Mouse (Mus musculus) brain, adult 2 months (tissue): Measurements from ENCODE around the gene Adamts13.

Experiments
- DNase-seq: peaks from one replicate; pipeline ENCODE4 v3.0.0; 2011; ENCODE audit warnings: low read depth, low spot score

Adamts13 gene

DNA sequence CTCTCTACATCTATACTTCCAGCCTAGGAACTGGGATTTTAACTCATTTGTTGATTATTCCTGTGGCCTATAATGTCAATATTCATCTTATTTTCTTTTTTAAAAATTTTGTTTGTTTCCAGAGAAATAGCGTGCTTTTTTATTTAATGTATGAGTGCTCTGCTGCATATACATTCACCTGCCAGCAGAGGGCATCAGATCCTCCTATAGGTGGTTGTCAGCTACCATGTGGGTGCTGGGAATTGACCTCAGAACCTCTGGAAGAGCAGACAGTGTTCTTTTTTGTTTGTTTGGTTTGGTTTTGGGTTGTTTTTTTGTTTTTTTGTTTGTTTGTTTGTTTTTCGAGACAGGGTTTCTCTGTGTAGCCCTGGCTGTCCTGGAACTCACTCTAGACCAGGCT lies 6.0 kb upstream of the Adamts13 start:
- no peak for DNase-seq

DNA sequence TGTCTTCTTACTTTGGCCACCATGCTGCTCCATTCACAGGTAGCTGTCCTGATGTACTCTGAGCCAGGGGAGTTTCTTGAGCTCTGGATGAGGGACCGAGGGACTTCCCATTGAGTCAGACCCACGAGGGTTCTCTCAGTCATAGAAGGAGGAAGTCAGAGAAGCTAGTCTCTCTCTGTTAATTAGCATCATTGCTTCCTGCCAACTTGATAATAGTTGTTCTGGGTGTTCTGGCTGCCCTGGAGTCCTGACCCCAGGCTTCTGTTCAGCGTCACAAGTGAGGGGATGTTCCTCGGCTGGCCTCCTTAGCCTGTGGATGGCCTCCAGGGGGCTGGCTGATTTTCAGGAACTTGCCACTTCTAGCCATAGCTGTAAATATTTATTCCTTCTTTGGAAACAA lies 744 bp downstream of the Adamts13 start:
- no peak for DNase-seq

DNA sequence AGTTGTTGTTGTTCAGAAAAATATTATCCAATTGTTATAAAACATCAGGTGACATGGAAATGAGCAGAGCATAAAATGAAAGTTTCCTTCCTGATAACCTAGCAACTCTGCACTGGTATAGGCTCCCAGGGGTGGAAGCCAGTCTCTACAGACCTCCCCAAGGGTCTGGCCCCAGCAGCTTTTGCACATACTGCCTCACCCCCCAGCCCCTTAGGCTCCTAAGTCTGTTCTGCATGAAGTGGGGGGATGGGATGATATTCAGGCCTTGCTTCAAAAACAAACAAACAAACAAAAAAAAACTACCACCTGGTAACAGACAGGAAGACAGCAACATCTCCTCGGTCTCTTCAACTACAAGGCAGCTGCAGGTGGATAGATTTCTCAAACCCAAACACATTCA lies 7.1 kb downstream of the Adamts13 start:
- no peak for DNase-seq

DNA sequence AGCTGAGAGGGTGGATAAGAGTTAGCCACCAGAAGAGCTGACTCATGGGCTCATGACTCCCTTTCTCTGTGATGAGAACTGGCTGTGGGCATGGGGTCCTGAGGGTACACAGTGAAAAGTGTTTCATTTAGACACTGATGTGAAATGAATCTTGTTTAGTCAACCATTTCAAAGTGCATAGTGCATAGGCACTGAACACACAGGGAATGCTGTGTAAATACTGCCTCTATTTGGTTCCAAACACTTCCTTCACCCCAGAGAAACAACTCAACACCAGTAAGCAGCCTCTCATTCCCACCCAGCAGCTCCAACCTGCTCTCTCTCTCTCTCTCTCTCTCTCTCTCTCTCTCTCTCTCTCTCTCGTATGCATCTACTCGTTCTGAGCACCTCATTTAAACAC lies 11.0 kb downstream of the Adamts13 start:
- DNase-seq = no peak

DNA sequence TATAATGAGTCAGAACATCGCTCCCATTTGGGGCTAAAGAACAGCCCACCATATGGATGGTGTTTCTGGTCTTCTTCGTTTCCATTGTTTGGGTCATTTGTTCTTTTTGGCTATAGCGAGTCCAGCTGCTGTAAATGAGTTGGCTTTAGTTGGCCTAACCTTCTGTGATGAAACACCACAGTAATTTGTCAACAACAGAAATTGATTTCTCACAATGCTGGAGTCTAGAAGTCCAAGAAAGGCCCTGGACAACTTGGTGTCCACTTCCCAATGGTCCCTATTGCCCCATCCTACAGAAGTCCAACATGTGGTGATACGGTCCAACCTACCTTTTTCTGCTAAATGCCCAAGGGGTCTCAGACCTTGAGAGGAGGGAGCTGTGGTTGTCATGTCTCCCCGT lies 11.4 kb downstream of the Adamts13 start:
- DNase-seq = no peak

DNA sequence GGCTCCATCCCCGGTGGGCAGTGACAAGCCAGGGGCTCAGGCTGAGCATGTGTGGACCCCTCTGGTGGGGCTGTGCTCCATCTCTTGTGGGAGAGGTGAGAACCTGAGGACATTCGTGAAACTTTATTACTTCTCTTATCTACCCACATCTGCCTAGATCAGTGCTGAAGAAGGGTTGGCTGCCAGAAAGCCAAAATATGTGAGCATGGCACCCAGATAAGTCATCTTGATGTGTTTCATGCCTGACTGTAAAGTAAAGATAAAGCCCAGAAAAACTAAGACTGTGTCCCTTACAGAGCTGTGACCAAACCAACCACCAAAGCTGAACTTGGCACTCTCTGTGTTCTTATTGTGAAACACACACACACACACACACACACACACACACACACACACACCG lies 20.7 kb downstream of the Adamts13 start:
- DNase-seq = no peak

DNA sequence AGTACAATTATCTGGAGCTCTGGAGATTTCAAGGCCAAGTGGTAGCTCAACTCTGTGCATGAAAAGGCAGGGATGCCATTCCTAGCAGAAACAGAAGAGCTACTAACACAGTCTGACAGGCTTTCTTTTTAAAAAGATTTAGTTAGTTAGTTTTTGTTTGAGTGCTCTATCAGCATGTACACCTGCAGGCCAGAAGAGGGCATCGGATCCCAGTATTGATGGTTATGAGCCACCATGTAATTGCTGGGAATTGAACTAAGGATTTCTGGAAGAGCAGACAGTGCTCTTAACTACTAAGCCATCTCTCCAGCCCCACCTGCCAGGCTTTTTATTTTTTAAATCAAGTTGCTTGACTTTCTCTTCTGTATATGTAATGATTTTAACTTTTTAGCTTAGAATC lies 24.3 kb downstream of the Adamts13 start:
- no peak for DNase-seq

DNA sequence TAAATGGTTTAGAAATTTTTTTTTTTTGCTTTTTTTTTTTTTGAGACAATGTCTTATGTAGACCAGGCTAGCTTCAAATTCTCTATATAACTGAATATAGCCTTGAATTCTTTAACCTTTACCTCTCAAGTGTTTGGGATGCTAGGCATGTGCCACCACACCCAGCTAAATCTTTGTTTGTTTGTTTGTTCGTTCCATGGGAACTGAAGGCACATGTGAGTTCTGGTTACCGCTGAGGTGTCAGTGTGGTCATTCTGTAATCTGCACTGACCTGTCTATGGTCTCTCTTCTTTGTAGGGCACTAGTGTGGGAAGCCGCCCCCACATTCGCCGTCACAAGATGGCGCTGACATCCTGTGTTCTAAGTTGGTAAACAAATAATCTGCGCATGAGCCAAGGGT lies 24.8 kb downstream of the Adamts13 start:
- no peak for DNase-seq

DNA sequence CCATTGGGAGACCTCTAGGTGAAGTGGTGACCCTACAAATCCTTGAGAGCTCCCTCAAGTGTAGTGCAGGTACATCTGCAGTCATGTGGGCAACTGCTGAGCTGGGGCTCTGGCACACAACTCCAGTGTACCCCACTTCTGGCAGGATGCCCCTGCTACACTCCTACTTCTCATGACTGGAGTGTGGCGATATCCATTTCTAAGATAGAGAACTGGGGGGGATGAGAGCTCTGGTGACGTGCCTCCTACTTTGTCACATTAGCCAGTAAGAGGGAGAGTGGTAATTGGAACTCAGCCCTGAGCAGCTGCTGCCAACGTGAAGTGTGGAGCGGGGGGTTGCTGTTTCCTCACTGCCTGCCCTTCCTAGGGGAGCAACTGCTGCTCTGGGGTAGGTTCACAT lies 33.0 kb downstream of the Adamts13 start:
- DNase-seq = peak; percentile 84

DNA sequence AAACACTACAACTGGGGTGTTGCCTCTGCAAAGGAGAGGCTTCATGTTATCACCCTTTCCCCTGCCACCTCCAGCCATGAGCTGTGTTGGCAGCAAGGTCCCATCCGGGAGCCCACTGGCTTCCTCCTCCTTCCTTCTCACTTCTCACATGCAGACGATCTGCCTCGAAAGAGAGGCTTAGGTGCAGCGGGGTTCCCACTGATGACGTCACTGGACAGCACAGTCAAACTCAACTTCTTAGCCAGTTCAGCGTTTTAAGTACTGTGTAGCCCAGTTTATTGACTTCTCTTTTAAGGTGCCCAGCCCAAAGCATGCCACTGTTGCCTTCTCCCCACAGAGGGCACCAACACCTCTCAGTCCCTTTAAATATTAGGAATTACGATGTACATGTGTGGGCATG lies 34.5 kb downstream of the Adamts13 start:
- no peak for DNase-seq

DNA sequence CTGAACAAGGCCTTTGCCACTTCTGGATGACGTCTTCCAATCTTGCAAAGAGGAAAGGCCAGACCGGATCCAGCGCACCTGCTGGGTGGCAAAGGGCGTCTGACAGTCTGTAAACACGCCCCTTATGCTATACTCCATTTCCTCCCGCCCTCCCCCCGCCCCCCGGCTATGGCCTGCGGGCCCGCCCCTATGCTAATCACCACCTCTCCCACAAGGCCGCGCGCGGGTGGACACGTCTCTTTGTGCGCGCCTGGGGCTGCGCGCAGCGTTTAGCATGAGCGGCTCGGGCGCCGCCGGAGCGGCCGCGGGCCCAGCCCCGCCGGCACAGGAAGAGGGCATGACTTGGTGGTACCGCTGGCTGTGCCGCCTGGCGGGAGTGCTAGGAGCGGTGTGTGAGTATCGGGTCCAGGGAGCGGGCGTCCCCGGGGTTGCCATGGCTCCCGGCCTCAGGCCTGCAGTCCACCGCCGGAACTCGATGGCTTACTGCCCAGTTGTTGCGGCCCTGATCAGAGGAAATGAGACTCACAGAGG lies 36.6 kb downstream of the Adamts13 start, which contains the start of gene Cacfd1:
Gene Cacfd1 (plus strand): TSS at position 213 of the 531 bp plus-strand sequence.
- DNase-seq = peak; percentile 96

DNA sequence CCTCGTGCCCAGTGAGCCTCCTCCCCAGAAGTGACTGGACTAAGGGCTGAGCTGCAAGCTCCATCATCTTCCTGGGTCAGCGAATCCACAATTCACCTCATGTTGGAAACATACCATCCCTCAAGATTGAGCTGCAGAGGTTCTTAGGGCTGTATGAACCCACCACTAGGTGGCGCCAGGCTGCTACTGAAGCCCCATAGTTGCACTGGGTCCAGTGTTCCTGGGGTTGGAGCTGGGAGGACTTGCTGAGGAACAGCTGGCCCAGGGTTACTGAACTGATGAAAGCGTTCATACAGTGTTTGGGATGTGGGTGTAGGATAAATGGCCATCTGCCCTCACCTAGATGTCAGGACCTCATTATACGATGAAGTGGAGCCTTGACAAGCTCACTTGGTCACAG lies 44.6 kb downstream of the Adamts13 start:
- peak; percentile 90 for DNase-seq

DNA sequence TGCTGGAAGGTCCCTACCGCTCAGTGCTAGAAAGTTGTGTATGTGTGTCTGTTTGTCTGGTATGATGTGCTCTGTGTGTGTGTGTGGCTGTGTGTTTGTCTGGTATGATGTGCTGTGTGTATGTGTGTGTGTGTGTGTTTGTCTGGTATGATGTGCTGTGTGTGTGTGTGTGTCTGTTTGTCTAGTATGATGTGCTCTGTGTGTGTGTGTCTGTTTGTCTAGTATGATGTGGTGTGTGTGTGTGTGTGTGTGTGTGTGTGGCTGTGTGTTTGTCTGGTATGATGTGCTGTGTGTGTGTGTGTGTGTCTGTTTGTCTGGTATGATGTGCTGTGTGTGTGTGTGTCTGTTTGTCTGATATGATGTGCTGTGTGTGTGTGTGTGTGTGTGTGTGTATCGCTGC lies 46.3 kb downstream of the Adamts13 start:
- DNase-seq = no peak

DNA sequence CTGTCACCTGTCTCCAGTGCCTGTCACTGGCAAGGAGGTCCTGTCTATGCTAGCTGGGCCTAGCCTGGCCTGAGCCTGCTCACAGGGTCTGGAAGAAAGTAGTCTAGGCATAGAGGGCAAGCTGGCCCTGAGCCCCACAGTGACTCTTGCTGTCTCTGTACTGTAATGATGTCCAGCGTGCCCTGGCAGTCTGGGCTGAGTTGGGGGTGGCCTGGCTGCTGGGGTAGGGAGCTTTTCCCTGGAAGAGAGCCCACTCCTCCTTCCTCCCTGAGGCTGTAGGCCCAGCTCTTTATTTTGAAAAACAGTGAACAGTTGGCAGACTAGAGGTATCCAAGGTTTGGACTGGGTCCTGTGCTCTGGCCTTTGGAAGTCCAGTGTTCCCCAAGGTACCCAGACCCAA lies 47.9 kb downstream of the Adamts13 start:
- DNase-seq = no peak

DNA sequence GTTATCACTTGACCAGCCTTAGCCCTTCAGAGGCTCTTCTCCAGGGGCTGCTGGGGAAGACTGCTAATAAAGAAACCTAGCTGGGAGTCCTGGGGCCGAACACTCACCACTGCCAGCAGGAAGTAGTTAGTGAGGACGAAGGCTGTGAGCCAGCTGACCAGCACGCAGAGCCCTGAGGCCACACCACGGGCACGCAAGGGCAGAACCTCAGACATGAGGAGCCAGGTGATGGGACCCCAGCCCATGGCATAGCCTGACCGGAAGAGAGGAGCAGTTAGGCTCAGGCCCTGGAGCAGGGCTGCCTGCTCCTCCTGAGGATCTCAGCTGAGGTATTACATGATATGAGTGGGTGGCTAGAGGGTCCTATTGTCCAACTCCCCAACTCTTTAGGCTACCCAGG lies 49.4 kb downstream of the Adamts13 start:
- no peak for DNase-seq

DNA sequence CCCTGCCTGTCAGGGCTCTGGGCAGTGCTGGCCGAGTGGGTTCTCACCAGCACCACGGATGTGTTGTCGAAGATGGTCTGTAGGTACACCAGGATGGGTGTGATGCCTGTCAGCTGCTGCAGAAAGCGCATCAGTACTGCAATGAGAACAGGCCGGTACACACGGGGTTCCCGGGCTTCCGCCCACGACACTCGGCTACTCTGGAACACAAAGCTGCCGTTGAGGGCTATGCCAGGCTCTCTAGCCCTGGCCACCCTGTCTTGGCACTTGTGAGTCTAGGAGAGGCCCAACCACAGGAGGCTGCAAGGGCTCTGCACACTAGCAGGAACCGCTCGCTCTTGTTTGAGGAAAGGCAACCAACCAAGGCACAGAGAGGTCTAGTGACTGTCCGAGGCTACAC lies 50.9 kb downstream of the Adamts13 start:
- DNase-seq = peak; percentile 35

DNA sequence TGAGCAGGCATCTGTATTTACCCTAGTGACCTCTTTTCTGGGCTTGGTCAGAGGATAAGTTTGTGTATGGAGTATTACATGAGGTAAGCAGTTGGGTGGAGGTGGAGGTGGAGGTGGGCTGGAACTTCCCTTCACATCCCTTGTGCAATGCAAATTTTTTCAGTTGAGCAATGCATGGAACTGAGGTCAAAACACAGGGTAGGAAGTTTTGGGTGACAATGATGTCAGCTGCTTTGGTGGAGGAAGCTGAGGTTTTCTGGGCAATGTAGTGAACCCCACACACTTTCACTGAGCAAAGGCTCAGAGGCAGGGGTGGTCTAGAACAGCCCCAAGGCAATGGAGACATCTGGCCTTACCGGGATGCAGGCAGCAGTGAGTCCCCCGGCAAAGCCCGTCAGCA lies 52.3 kb downstream of the Adamts13 start:
- no peak for DNase-seq

DNA sequence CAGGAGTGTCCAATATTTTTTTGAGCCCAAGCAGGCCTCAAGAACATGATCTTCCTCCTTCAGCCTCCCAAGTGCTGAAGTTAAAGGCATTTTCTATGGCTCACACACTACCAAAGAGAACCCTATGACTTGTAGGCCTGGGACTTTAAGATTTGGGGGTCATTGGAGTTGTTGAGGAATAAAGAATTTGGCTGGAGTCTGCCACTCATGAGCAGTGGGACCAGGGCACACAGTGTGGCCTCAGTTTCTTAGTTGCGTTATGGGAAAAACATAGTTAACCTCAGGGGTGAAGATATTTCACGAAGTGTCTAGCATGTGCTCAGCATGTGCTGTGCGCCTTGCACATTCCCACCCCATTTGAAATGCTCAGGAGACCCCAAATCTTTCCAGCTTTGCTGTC lies 53.1 kb downstream of the Adamts13 start:
- no peak for DNase-seq

DNA sequence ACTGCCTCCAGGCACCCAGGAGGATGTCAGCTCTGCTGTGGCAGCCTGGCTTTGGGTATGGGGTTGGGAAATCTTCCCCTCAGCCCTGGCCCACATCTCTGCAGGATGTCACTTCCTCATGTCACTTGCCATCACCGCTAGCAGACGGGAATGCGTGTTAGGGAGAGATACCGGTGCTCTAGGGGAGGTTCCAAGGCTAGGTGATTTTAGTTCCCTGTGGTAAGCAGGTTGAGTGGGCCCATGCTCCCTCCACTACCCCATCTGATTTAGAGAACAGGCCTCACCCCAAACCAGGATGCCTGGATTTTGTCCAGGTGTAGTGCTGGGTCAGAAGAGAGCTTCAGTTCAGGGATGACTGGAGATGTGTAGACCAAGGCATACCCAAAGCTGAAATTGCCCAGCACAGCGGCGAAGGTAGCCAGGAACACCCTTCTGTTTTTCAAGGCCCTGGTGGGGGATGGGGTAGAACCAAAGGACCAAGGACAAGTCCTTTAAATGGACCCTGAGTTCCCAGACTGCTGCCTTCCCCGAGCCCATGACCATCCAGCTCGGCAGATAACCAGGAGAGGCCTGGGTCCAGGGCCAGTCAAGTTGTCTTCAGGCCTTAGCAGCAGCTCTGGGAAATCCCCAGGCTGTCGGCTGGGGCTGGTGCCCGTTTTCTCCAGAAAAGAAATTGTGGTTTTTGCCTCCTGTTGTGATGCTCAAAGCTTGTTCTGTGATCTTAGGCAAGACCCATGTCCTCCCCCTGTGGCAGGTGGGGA lies 53.8 kb downstream of the Adamts13 start:
- DNase-seq = peak; percentile 49

DNA sequence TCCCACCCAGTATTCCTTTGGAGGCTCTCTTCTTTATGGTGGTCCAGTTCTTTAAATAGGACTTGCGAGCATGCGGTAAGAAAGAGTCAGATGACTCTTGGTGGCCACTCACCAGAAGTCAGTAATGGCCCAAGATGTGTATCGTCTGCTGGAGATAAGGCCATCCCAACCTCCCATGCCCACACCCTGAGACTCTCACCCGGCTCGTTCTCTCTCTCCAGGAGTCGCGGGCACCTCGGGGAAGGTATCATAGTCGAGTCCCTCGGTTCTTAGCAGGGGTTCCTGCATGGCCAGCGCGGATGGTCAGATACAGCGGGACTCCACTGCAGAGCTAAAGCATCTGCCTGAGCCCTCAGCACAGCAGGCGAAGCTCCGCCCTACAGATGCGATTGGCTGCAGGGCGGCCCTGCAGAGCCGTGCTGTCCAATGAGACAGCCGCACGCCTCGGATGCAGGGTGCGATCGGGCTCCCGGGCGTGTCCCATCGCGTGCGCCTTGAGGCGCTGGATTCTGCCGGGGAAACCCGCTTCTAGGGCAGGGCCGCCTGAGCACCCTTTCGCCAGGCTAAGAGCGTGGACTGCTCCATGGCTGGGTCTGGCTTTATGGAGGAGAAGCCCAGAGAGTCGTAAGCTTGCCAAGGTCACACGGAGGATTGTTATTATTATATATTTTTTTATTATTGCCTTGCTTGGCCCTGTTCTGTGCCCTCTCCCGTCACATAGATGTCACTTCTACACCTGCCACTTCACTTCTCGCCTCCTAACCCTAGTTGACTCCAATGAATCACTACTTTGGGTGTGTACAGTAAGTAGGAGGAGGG lies 54.6 kb downstream of the Adamts13 start, which contains the start of gene Slc2a6:
Gene Slc2a6 (minus strand): TSS at position 381 of the 819 bp plus-strand sequence.
- DNase-seq = peak; percentile 98

DNA sequence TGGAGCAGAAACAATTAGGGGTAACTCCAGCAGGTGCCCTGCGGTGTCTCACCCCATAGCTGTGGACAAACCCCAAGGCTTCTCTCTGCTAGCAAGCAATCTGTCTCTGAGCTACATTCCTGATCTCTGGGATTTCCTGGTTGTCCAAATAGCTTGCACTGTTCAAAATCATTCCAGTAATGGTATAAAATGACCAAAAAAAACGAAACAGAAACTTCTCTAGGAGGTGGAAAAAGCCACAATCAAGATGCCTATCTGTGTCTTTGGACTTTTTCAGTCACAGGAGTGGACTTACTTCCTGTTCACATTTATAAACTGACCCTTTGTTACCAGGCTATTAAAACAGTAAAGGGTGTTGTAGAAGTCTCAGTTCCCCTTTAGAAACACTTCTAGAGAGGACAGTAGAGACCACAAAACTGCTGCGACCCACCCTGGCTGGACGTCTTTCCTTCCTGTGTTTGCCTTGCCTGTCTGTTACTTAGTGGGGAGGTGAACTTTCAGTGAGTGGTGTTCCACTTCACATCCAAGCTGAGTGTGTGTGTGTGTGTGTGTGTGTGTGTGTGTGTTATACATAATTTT lies 55.3 kb downstream of the Adamts13 start:
- no peak for DNase-seq

DNA sequence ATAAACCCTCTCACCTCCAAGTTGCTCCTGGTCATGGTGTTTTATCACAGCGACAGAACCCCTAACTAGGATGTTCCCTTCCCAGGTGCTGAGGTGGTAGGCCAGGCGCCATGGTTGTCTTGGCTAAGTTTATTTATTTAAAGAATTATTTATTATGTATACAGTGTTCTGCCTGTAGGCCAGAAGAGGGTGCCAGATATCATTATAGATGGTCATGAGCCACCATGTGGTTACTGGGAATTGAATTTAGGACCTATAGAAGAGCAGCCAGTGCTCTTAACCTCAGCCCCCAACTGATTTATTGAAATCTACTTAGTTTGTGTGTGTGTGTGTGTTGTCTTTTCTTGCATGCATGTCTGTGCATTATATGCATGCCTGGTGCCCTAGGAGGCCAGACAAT lies 59.1 kb downstream of the Adamts13 start:
- no peak for DNase-seq
